Mouse (Mus musculus) midbrain, embryonic 10.5 days (tissue): ENCODE measurements around the gene Ptch1. TPM values are rescaled to one million over a fixed set of nuclear protein-coding genes. Genes with fewer than 3 reads are reported as not detected.

Experiments
- DNase-seq: peaks from one replicate; pipeline ENCODE4 v3.0.0-alpha.2; 2017; ENCODE audit warnings: low spot score
- H3K27ac ChIP-seq: fragments of 300-500 bp; sonication (generic); replicated peaks from 2 replicates; pipeline ENCODE4 v1.5.1; 2016; ENCODE audit warnings: mild to moderate bottlenecking
- H3K27me3 ChIP-seq: fragments of 300-500 bp; sonication (generic); 2 replicates; pipeline ENCODE4 v1.6.1; 2016; ENCODE audit warnings: low read depth, mild to moderate bottlenecking; ENCODE audit not compliant: poor library complexity, severe bottlenecking
- H3K36me3 ChIP-seq: fragments of 300-500 bp; sonication (generic); 2 replicates; pipeline ENCODE4 v1.6.1; 2016; ENCODE audit warnings: mild to moderate bottlenecking, moderate library complexity
- H3K4me1 ChIP-seq: fragments of 300-500 bp; sonication (generic); 2 replicates; pipeline ENCODE4 v1.6.1; 2016
- H3K4me3 ChIP-seq: fragments of 300-500 bp; sonication (generic); 2 replicates; pipeline ENCODE4 v1.5.1; 2016; ENCODE audit warnings: mild to moderate bottlenecking, moderate library complexity
- H3K9me3 ChIP-seq: fragments of 300-500 bp; sonication (generic); replicated peaks from 2 replicates; pipeline ENCODE4 v1.6.1; 2016; ENCODE audit warnings: mild to moderate bottlenecking
- WGBS: fragments of 180-500 bp; shearing (Covaris S2); methylation state at CpG from one replicate; pipeline ENCODE4 v1.1.7; 2016; 5-methylcytosine and 5-hydroxymethylcytosine counted together
- polyA plus RNA-seq: library from polyadenylated mRNA; unstranded; fragments of >200 nt; fragmentation: Nextera tagmentation; extraction: Ambion mirVana; gene quantifications from 2 replicates; pipeline ENCODE4 v1.2.1, GENCODE M21; 2016

Gene Ptch1
- polyA plus RNA-seq, 1 experiment from 2014 or later: 31.6 TPM

DNA sequence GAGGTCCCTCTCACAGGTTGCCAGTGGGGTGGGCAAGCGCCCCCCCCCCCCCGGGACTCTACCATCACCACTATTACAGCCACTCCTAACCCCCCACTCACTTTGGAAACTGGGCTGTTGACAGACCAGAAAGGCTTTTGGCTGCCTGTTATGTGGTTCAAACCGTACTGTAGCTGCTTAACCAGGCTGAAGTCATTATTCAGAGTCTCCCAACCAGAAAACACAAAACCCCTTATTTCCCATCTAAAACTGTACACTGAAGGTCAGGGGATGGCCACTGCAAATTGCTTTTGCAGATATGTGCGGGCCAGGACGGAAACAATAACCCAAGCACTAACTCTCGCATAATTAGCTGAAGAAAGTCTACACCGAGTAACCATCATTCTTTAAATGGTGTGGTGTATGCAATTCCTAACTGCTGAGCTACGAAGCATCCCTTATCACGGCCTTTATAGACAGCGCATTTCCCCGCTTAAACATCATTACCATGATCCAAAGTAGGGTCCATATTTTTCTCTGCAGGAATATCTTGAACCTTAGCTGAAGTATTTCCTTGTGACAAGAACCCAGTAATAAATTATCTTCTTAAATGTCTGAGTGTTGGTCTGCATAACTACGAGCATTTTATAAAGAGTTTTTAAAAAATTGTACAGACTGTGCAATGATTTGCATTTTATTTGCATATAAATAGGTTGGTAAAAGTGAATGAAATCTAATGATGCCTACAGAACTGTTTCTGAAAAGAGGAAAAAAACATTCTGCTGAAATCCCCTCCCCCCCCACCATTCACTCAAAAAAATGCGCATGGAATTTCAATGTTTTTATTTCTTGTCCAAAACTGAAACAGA is 29.1 kb downstream of the Ptch1 start:
- peaks cover 74% of the 10 kb centered on the region for H3K4me1 ChIP-seq
- DNase-seq: no peak
- H3K4me3 ChIP-seq: no peak overlapping the region
- WGBS: 81% methylated on average over 13 of the region's 13 CpGs
- H3K27ac ChIP-seq: no peak overlapping the region
- H3K9me3 ChIP-seq: no peaks in the 10 kb centered on the region
- no peaks in the 10 kb centered on the region for H3K27me3 ChIP-seq
- H3K36me3 ChIP-seq: peaks cover 100% of the 10 kb centered on the region

DNA sequence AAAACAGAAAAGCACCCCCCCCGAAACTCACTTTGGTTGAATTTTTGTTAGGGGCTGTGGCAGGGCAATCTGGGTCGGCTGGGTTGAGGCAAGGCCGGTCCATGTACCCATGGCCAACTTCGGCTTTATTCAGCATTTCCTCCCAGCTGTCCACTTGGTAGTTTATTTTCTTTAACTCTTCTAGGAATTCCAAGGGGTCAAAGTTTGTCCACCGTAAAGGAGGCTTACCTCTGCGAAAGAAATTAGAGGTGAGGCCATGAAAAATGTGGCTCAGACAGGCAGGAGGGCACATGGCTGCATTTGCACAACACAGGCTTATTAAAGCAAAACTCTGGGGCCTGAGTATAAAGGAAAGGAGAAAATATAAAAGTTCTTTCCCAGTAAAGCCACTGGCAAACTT is 29.9 kb downstream of the Ptch1 start:
- Histone ChIP-seq H3K4me1 (peaks cover 65% of the 10 kb centered on the region), H3K4me3 (no peak overlapping the region), H3K27ac (no peak overlapping the region), H3K9me3 (no peaks in the 10 kb centered on the region), H3K27me3 (no peaks in the 10 kb centered on the region), H3K36me3 (peaks cover 100% of the 10 kb centered on the region)
- DNase-seq: no peak
- WGBS: 76% methylated on average over 6 of the region's 6 CpGs

GRCm38 (mm10) chr13:63542796-63543384 is 30.5 kb downstream of the Ptch1 start:
- DNase-seq: no peak
- Histone ChIP-seq H3K4me1 (peaks cover 61% of the 10 kb centered on the region), H3K27me3 (no peaks in the 10 kb centered on the region), H3K27ac (no peak overlapping the region), H3K9me3 (no peaks in the 10 kb centered on the region), H3K36me3 (peaks cover 100% of the 10 kb centered on the region), H3K4me3 (no peak overlapping the region)
- WGBS: 87% methylated on average over 3 of the region's 3 CpGs

DNA sequence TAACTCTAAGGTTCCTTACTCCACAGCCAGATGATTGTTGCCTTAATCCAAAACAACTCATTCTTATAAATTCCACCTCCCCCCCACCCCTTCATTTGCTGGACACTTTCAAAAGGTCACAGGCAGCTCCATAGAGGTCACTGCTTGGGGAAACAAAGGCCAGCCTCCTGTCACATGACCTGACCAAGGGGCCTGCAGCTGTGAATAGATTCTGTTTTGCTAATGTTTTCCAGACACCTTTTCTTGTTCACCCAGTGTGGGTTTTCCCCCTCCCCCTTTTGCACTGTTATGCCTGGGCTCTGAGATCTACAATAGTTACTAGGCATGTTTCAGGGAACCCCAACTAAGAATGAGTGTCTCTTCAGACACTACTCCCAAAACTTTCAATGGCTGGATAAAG is 31.9 kb downstream of the Ptch1 start:
- Histone ChIP-seq H3K4me3 (no peak overlapping the region), H3K27me3 (no peaks in the 10 kb centered on the region), H3K4me1 (peaks cover 59% of the 10 kb centered on the region), H3K9me3 (no peaks in the 10 kb centered on the region), H3K27ac (0 out of 2 replicates have a peak overlapping the region, but pooled peaks have one; percentile 38), H3K36me3 (peaks cover 100% of the 10 kb centered on the region)
- no peak for DNase-seq

- Histone ChIP-seq H3K36me3 (peaks cover 100% of the 10 kb centered on the region), H3K4me3 (no peak overlapping the region), H3K27ac (no peak overlapping the region), H3K27me3 (no peaks in the 10 kb centered on the region), H3K9me3 (no peaks in the 10 kb centered on the region), H3K4me1 (peaks cover 49% of the 10 kb centered on the region)
- 90% methylated on average over 12 of the region's 12 CpGs for WGBS
- DNase-seq: no peak
Observed at GRCm38 (mm10) chr13:63540584-63540983, 32.8 kb downstream of the Ptch1 start.

- Histone ChIP-seq H3K4me3 (no peak overlapping the region), H3K4me1 (peaks cover 17% of the 10 kb centered on the region), H3K27ac (no peak overlapping the region), H3K9me3 (no peaks in the 10 kb centered on the region), H3K27me3 (no peaks in the 10 kb centered on the region), H3K36me3 (peaks cover 100% of the 10 kb centered on the region)
- WGBS: 89% methylated on average over 4 of the region's 4 CpGs
- no peak for DNase-seq
Observed at GRCm38 (mm10) chr13:63534981-63535380, 38.4 kb downstream of the Ptch1 start.

GRCm38 (mm10) chr13:63530857-63531256 is 42.5 kb downstream of the Ptch1 start:
- H3K27ac ChIP-seq: no peak overlapping the region
- peaks cover 100% of the 10 kb centered on the region for H3K36me3 ChIP-seq
- no peak overlapping the region for H3K4me3 ChIP-seq

DNA sequence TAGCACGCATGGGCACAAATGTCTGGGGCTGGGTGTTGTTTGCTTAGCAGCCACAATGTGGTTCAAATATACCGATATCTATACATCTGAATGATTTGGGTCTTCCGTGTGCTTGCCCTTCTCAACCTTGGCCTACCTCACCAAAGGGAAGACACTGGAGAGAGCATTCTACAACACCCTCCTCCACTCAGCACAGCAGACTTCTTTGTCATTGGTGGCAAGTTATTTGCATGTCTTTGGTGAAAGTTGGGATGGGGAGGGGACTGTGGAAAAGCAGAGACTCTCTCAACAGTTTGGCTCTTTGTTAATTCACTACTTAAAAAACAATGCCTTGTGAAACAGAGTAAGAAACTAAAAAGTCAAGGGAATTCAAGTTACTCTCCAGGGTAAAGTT is 43.0 kb downstream of the Ptch1 start:
- DNase-seq: no peak
- H3K4me1 ChIP-seq: peaks cover 44% of the 10 kb centered on the region
- no peak overlapping the region for H3K4me3 ChIP-seq
- H3K9me3 ChIP-seq: no peaks in the 10 kb centered on the region
- 33% methylated on average over 3 of the region's 3 CpGs for WGBS
- H3K27me3 ChIP-seq: no peaks in the 10 kb centered on the region
- H3K36me3 ChIP-seq: peaks cover 100% of the 10 kb centered on the region
- no peak overlapping the region for H3K27ac ChIP-seq

More at GRCm38 (mm10) chr13:63530857-63531256, 42.5 kb downstream of the Ptch1 start:
- H3K9me3 ChIP-seq: no peaks in the 10 kb centered on the region
- no peaks in the 10 kb centered on the region for H3K27me3 ChIP-seq
- DNase-seq: no peak
- H3K4me1 ChIP-seq: peaks cover 44% of the 10 kb centered on the region
- WGBS: 81% methylated on average over 9 of the region's 9 CpGs

GRCm38 (mm10) chr13:63529602-63530370 is 43.6 kb downstream of the Ptch1 start:
- DNase-seq: no peak
- Histone ChIP-seq H3K9me3 (no peaks in the 10 kb centered on the region), H3K4me1 (peaks cover 44% of the 10 kb centered on the region), H3K27me3 (no peaks in the 10 kb centered on the region), H3K4me3 (no peak overlapping the region), H3K27ac (no peak overlapping the region), H3K36me3 (peaks cover 100% of the 10 kb centered on the region)
- WGBS: 61% methylated on average over 3 of the region's 3 CpGs

GRCm38 (mm10) chr13:63528852-63529251 is 44.5 kb downstream of the Ptch1 start:
- H3K27me3 ChIP-seq: no peaks in the 10 kb centered on the region
- H3K4me3 ChIP-seq: no peak overlapping the region
- peaks cover 100% of the 10 kb centered on the region for H3K36me3 ChIP-seq
- 10% methylated on average over 2 of the region's 2 CpGs for WGBS
- DNase-seq: no peak
- H3K4me1 ChIP-seq: peaks cover 44% of the 10 kb centered on the region
- H3K27ac ChIP-seq: peak overlapping the region; percentile 77
- H3K9me3 ChIP-seq: no peaks in the 10 kb centered on the region

DNA sequence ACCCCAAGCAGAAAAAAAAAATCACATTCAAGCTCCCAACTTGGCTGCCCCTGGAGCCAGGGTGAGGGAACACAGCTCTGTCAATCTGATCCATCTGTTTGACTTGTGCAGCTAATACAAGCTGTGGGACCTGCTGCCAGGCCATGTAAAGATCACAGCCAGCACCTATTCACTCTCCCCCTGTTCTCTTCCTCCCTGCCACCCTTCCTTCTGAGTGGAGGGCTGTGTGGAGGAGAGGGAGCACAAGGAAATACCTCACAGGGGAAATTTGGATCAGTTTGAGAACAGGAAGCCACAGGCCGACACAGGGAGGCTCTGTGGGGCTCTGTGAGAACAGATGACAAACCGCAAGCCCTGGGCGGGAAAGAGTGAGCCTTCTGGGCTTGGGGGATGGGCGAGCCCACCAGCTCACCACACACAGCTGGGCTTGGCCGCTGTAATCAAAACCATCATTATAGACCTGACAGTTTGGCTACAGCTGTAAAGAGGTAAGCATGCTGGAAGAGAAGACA is 45.2 kb downstream of the Ptch1 start:
- no peaks in the 10 kb centered on the region for H3K9me3 ChIP-seq
- WGBS: 11% methylated on average over 5 of the region's 5 CpGs
- no peak overlapping the region for H3K4me3 ChIP-seq
- no peaks in the 10 kb centered on the region for H3K27me3 ChIP-seq
- peak overlapping the region; percentile 77 for H3K27ac ChIP-seq
- H3K36me3 ChIP-seq: peaks cover 100% of the 10 kb centered on the region
- H3K4me1 ChIP-seq: peaks cover 44% of the 10 kb centered on the region
- peak; percentile 52 for DNase-seq

DNA sequence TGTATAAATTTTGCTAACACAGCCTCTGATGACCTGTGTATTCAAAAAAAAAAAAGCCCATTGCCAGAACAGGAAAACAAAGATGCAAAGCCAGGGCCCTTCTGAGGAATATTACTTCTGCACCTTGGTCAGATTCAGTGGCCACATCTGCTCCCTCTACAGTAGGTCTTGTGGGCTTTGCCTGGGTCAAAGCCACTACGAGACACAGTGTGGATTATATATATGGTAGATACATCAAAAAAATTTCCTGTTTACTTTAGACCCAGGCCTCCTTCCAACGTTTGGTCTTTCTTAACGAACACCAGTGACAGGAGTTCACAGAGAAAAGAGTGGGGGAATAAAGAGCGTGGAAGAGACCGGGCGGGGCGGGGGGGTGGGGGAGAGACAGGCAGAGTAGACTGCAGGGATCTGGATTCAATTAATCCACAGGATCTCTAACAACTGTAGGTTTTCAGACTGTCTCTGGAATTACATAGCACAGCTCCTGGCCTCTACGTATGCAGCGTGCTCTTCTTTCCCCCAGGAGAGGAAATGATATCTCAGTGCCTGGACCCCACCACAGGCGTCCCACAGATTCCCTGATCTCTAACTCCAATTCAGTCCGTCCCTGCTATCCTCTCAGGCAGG is 47.7 kb downstream of the Ptch1 start:
- Histone ChIP-seq H3K27ac (no peak overlapping the region), H3K36me3 (peaks cover 99% of the 10 kb centered on the region), H3K27me3 (no peaks in the 10 kb centered on the region), H3K9me3 (no peaks in the 10 kb centered on the region), H3K4me3 (no peak overlapping the region), H3K4me1 (peaks cover 33% of the 10 kb centered on the region)
- no peak for DNase-seq
- WGBS: 69% methylated on average over 11 of the region's 11 CpGs
